Mouse (Mus musculus) spleen, postnatal 14 days (tissue): Measurements from ENCODE around the gene Gm9844.

Source experiments
- DNase-seq, 2 experiments: peaks; one replicate each; pipeline ENCODE4 v3.0.0; 2021 to 2022; ENCODE audit warnings: low spot score in 2 of 2

The Gm9844 gene

DNA sequence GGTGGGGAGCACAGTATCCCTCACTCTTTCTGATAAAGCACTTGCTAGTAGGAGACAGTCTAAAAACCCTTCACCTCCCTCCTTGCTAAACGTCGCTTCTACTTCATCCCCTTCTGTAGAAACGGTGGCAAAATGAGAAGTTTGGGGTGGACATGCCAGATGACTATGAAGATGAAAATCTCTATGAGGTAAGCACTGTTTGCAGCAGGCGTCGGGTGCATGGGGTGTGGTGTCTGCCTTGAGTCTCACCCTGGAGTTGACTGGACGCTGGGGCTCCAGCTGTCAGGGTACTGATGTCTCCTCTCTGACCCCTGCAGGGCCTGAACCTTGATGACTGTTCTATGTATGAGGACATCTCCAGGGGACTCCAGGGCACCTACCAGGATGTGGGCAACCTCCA is 39.1 kb downstream of the Gm9844 start:
- DNase-seq = no peak

DNA sequence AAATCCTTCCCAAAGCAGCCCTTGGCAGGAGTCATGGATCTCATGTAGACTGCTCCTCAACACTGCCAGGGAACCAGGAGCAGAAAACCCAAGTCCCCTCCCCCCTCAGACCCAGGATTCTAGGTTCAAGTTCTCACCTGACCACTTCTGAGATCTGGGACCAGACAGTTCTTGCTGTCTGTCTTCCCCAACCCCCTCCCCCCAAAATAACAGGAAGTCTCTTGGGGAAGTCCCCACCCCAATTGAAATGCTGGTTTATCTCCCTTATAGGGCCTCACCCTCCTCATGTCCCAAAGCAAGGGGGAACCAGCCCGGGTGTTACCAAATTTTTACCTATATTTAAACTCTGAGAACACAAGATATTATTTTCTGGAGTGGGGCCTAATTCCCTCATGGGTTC is 39.8 kb downstream of the Gm9844 start:
- DNase-seq = no peak

DNA sequence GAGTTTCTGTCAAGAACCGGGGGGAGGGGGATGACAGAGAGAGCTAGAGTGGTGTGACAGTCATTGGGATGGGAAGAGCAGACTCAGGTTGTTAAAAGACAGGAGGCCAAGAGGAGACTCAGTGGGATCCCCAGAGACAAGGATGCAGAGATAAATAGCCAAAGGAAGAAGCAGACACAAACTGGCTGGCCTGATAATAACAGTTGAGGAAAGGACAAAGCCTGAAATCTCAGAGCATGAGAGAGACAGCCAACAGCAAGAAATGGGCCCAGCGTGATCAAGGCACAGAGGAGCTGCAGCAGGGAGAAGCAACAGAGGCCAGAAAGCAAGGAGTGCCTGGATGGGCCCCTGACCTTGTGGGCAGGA is 40.2 kb downstream of the Gm9844 start:
- DNase-seq = no peak

DNA sequence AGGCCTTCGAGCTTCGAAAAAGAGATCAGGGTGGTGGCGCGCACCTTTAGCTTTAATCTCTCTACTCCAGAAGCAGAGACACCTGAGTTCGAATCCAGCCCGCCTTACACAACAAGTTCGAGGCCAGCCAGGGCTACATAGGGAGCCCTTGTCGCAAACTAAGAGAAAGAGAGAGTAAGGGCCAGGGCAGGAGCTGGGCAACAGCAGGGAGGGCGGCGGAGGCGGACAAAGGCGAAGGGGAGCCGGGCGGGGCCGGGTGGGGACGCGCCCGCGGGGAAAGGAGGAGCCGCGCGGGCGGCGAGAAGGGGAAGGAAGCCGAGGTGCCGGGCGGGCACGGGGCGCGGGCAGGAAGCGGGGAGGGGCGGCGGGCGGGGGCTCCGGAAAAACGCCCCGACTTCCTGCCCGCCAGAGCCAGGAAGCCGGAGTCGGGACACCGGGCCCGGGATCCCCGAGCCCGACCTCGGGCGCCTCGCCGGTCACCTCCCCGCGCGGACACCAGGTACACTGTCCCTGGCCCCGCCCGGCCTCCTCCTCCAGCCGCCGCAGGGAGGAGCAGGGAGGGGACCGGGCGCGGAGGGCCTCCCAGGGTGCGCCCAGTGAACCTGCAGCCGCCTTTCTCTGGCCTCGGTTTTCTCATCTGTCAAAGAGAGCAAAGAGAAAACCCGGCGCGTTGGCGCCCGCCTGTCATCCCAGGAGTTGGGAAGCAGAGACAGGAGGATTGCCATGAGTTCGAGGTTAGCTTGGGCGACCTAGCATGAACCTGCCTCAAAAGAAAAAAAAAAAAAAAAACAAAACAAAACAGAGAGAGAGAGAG is 40.8 kb downstream of the Gm9844 start, which contains the start of gene Arhgef1:
Gene Arhgef1, plus strand, starts transcription at position 283 of the 814 bp plus-strand sequence.
- peak; percentile 66 to 72 for DNase-seq

DNA sequence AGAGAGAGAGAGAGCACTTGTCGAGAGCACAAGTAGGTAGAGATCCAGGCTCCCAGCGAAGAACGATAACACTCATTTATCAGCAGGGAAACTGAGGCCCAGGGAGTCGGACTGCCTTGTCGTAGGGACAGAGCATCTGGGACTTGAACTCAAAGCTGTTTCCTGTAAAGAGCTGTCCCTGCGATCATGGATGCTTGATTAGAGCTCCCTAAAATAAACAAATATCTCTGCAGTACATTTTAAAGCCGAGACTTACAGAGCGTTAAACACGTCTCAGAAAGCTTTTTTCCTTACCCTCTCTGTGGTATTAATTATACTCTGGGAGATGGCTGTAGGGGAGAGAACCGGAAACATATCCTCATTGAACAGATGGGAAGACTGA is 41.4 kb downstream of the Gm9844 start:
- DNase-seq = no peak

DNA sequence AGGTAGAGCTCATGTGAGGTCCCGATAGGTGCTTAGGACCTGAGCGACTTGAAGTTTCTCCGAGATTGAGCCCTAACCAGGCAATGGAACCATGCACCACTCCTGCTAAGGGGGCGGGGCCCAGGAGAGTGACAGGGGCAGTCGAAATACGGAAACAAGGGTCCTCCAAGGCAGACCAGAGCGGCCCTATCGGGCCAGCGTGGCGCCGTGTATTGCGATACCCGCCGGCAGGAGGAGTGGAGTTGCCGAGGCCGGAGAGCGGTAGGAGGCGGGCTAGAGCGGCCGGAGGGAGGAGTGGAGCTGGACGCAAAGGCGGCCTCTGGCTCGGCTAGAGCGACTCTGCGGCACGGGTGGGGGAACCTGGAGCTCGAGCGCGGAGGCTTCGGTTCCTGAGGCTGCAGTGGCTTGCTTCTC is 42.1 kb downstream of the Gm9844 start:
- DNase-seq = peak; percentile 95 to 96

DNA sequence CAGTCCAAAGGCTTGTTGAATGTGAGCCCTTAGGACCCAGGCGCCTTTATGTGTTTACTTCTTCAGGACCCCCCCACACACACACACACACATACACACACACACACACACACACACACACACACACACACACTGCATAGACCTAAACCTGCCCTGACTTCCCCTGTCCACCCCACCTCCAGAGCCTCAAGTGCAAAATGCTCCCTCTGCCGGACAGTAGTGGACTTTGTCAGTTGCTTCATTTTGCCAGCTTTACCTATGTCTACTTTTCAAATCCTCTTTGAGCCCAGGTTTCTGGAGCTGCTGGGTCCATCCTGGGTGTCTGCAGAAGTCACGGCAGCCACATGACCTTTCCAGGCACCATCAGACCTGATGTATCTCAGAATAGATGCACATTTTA is 42.9 kb downstream of the Gm9844 start:
- peak; percentile 56 to 75 for DNase-seq

DNA sequence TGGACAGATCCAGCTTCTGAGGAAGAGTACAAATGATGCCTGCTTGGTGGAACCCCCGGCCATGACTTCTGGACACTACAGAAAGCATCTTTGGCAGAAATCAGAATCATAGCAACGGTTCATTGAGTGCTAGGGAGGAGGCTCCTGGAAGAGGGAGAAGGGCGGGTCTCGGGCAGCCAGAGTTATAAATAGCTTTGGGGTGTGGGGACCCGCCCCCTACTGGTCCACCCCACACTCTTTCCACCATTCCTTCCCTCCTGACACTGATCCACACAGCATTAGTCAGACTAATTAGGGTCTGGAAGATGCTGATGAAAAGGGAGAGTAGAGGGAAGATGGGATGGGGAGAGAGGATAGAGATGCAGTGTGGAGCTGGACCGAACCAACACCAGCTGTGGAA is 44.5 kb downstream of the Gm9844 start:
- no peak for DNase-seq

DNA sequence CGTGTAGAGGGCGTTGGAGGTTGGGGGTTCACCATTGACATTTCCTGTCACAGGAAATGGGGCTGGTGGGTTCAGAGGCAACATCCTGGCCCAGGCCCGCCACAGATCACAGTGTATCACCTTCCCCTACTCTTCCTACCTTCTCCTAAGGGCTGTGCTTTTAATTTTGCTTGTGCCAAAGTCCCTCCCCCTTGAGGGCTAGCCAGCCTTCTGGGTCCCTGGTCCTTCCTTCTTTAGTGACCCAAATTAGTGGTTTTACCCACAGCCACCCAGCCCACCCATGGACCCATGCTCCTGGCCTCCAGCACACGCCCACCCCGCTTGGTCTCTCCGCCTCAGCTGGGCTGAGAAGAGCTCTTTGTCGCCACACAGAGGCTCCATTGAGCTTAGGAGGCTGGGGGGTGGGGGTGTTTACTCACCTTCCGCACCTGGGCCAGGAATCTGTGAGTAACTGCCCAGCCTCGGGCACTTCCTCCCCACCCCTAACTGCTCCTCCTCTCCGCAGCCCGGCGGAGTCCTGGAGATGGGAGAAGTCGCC is 45.3 kb downstream of the Gm9844 start:
- DNase-seq = peak in 1 of 2 experiments; percentile 36
